Mouse (Mus musculus) 416B (cell line): ENCODE measurements around the gene Sfrp4.

Experiments used
- DNase-seq: peaks from one replicate; pipeline ENCODE4 v3.0.0; 2011; ENCODE audit warnings: low read depth

Gene Sfrp4

DNA sequence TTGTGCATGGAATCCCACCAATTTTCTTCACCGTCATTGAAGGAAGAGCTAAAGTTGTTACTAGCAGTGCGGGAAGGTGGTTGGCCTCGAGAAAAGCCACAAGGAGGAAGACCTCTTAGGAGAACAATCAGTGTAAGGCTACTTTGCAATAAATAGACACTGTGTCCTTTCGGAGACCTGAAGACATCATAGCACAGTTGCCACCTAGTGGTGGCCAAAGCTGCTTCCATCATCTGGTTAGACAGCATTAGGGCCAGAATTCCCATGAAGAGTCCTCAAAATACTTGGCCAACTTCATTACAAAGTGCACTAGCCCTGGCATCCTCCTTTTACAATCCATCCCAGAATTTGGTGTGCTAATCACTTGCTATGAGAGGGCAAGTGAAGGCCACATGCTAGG lies 13.2 kb downstream of the Sfrp4 start:
- peak; percentile 66 for DNase-seq

DNA sequence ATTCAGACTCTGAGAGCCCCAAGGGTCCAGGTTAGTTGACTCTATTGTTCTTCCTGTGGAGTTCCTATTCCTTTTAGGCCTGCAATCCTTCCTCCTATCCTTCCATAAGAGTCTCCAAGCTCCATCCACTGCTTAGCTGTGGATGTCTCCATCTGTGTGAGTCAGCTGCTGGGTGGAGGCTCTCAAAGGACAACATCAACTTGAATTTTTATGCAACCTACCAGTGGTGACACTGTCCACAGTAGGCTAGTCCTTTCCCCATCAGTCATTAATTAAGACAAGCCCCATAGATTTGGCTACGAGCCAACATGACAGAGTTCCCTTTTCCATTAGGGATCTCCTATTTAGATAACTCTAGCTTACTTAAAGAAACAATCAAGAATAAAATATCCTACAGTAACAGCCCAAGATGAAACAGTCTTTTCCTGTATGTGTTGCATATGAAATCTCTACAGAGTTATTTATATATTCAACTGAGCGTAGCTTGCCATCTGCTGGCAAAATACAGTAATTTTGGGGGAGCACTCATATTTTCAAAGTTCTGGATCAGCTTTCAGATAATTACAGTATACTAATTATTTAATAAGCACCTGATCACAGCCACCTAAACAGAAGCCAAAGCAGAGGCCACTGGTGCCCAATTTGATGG lies 17.4 kb downstream of the Sfrp4 start:
- DNase-seq: peak; percentile 48

DNA sequence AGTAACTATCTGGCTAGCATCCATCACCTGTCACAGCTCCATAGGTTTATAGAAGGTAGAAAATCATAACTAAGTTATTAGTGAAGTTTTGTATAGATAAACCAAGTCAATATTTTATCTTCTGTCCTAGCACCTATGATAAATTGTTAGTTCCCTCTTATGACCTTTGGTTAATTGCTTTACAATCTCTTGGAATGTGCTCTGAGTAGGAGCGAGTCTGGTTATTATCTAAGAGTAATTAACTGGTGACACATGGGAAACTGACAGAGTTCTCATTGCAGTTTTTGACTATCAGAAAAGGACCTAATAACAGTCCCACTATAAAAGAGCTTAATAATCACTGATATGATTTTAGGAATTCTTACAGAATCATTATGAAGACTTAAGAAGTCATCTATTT lies 20.6 kb downstream of the Sfrp4 start:
- DNase-seq: no peak

DNA sequence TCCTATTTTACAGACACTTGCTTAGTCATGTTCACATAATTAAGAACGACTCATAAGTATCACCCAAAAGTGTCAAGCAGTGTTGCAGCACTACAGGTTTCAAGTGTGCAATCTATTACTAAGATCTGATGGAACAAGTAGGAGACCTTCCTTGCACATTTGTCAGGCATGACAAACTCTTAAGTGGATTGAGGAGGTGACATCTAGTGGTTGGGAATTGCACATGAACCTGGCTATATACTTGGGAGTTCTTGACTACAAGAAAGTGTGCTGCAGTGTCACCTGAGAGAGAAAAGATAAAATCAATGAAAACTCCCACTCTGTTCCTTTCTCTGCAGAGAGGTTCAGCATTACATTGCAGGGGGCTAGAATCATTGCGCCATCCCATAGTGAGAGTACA lies 21.3 kb downstream of the Sfrp4 start:
- peak; percentile 42 for DNase-seq

DNA sequence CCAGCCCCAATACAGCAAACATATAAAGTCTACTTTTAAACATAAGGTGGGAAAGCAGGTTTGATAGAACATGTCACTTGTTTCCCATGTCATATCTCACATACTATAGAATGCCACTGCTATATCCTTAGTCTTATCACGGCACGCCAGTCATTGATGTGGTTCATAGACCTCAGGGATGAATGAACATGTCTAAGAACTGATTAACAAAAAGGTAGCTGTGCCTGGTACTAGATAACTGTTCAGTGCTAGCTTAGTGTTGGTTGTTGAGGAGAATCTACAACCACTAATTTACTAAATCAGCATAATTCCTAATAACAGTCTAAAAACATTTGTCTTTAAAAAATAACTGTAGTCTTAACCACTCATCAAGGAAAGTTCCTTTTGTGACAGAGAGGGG lies 26.9 kb downstream of the Sfrp4 start:
- DNase-seq: no peak

DNA sequence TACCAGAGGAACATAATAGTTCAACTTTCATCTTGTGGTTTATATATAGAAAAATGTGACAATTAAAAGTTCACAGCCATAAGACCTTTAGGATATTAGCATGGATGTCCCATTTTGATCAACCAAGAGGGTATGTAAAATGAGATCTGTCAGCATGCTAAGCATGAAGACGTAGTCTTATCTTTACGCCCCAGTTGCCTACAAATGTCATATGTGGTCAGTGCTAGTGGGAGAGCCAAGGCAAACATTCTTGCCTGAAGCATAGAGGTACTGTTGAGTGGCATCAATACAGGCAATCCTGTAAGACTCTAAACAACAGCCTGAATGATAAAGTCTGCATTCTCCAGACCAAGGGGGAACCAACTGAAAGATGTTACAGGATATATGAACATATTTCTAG lies 29.5 kb downstream of the Sfrp4 start:
- DNase-seq: no peak

DNA sequence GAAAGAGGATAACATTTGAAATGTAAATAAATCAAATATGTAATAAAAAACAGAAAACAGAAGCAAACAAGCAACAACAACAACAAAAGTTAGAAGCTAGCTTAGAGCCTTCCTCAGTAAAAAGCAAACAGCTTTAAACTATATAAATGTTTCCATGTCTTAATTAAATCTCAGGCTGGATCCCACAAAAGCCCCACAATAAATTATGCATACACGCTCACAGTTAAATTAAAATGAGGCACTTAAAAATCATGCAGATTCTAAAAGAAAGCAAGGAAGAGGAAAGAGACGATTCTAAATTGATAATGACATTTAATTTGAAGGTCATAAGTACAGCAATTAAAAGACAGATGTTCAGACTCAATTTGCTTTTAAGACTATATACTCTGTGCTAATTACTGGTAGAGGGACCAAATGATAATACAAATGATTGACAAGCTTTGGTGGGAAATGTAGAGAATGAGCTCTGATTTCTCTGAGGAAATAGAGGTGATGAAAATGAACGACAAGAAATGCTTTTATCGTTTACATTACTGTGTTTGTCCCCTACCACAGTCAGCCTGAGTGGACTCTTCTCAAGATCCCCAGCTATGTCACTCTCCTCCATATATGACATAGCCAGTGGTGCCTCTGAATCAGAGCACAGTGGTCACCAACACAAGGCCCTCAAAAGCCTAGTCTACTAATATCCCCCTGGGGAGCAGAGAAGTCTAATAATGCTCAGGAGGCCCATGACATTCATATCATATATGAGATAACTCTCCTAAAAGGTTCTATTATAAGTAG lies 45.6 kb downstream of the Sfrp4 start:
- no peak for DNase-seq

DNA sequence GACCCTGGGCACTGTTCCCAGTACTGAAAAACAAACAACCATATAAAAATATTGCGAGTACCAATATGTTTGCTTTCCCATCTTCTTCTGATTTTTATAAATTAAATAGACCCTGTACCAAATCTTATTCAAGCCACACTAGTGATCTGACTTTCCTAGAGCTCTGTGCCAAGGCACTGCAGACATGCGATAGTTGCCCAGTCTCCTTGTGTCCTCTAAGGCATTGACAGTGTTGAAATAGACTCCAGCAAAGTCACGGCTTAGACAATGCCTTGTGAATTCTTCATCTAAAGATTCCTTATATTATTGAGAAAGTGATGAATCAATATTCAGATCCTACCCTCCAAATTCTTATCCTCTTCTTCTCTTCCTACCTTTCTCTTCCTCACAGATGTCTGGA lies 51.1 kb downstream of the Sfrp4 start:
- DNase-seq: no peak

DNA sequence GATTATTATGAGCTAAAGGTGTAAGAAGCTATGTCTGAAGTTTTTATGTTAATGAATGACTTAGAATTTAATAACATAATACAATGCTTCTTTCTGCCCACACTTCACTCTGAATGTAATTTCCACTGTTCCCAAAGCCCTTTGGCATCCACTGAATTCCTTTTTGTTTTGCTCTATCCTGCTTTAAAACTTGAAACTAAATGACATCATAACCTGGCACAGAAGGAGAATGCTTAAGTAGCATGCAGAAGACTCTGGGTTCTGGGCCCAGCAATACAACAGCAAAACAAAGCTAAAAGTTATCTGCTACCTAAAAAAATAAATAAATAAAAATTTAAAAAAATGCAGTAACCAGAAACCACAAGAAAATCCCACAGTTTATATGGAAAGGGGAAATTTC lies 51.7 kb downstream of the Sfrp4 start:
- no peak for DNase-seq
